Mouse (Mus musculus): ENCODE data around the gene Larp7. TPM values are rescaled to one million over a fixed set of nuclear protein-coding genes. Genes with fewer than 3 reads are reported as not detected.

Larp7 gene
- polyA plus RNA-seq (2015; fragmentation: Nextera tagmentation; extraction: Ambion mirVana), result 33.9 and 37.9 TPM in 2 replicates

DNA sequence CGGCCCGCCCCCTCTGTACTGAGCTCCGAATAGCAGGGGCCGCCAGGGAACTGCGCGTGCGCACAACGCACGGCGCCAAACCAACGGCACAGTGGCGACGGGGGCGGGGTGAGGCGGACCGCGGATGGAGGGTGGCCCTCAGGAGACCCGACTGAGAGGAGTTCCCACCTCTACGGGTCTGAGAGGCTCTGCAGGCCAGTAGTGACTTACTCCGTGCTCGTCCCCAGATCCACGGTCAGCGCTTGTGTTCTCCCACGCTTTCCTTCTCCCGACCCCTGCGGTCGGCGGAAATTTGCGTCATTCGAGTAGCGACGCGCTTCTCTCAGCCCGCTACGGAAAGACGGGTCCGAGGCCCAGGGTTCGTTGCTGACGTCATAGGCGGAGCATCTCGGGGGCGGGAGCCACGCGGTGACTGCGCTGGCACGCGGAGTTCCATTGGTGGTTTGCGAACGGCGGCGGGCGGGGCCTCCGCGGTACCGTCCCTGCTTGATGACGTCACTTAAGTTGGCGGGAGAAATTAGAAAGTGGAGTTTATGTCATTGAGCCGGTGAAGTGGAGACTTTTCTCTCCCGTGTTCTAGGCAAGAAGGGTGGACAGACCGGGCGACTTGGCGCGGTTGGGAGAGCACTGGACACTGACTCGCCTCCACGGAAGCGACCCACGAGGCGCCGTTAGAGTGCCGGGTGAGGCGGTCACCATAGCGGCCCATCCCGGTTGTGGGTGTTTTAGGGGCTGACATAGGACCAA, at the start of gene Larp7, which contains the start of gene Zgrf1:
Larp7 (minus strand) TSS at position 377 of the 747 bp plus-strand sequence.
Zgrf1 (plus strand) TSS at position 517 of the 747 bp plus-strand sequence.
- H3K4me3 ChIP-seq, result peak within 1 kb of the TSS; percentile 86
- peak within 1 kb of the TSS; percentile 96 for H3K27ac ChIP-seq (replicated peaks)
- under 1% methylated on average over 73 of the region's 73 CpGs for WGBS
- H3K4me2 ChIP-seq (replicated peaks), result peak within 1 kb of the TSS; percentile 75
- H3K9me3 ChIP-seq, result no peaks in the 10 kb centered on the region
- H3K4me1 ChIP-seq, result peaks cover 23% of the 10 kb centered on the region
- H3K36me3 ChIP-seq, result no peaks in the 10 kb centered on the region
- H3K9ac ChIP-seq (replicated peaks), result peak within 1 kb of the TSS; percentile 68
- no peaks in the 10 kb centered on the region for H3K27me3 ChIP-seq
- ATAC-seq (replicated peaks), result peak; percentile 99

GRCm38 (mm10) chr3:127597136-127597535, 44.0 kb upstream of the Larp7 start:
- 88% methylated on average over 1 of the region's 1 CpGs for WGBS

GRCm38 (mm10) chr3:127572557-127572956, 19.4 kb upstream of the Larp7 start:
- Histone ChIP-seq H3K27me3 (no peaks in the 10 kb centered on the region), H3K4me3 (no peak overlapping the region), H3K27ac (replicated peaks) (no peak overlapping the region), H3K36me3 (0 out of 2 replicates have a peak, but pooled peaks cover 2% of the 10 kb centered on the region), H3K4me2 (replicated peaks) (no peak overlapping the region), H3K4me1 (no peaks in the 10 kb centered on the region), H3K9me3 (no peaks in the 10 kb centered on the region), H3K9ac (replicated peaks) (no peak overlapping the region)
- WGBS, result 60% methylated on average over 4 of the region's 4 CpGs
- ATAC-seq (replicated peaks), result peak; percentile 81

More at GRCm38 (mm10) chr3:127597136-127597535, 44.0 kb upstream of the Larp7 start:
- Histone ChIP-seq H3K4me2 (replicated peaks) (no peak overlapping the region), H3K27ac (replicated peaks) (no peak overlapping the region), H3K27me3 (no peaks in the 10 kb centered on the region), H3K9ac (replicated peaks) (no peak overlapping the region), H3K4me3 (no peak overlapping the region), H3K4me1 (no peaks in the 10 kb centered on the region), H3K36me3 (peaks cover 4% of the 10 kb centered on the region), H3K9me3 (no peaks in the 10 kb centered on the region)
- ATAC-seq (replicated peaks), result no peak

- H3K9ac ChIP-seq (replicated peaks), result no peak overlapping the region
- H3K9me3 ChIP-seq, result no peaks in the 10 kb centered on the region
- H3K4me2 ChIP-seq (replicated peaks), result no peak overlapping the region
- WGBS, result 77% methylated on average over 3 of the region's 3 CpGs
- no peaks in the 10 kb centered on the region for H3K27me3 ChIP-seq
- peaks cover 13% of the 10 kb centered on the region for H3K36me3 ChIP-seq
- H3K4me3 ChIP-seq, result no peak overlapping the region
- ATAC-seq (replicated peaks), result no peak
- H3K27ac ChIP-seq (replicated peaks), result no peak overlapping the region
- H3K4me1 ChIP-seq, result no peaks in the 10 kb centered on the region
These were observed 12.0 kb upstream of the Larp7 start for GRCm38 (mm10) chr3:127565129-127565528.

DNA sequence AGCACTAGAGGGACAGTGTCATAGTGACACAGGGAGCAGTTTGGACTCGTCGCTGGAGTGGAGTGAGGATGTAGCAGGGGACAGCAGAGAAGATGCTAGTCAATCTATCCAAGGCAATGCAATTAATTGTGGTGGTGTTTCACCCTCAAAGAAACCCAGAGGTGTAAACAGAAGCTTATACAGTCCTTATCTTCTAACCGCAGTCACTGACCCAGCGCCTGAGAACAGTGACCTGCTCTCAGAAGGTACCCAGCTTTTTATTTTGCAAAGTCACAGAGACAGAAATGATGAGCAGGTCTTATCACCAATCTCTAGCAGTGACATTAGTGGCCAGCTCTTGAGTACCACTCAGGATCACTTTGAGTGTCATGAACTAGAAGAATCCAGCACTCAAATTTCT, 9.8 kb upstream of the Larp7 start:
- 96% methylated on average over 4 of the region's 4 CpGs for WGBS
- Histone ChIP-seq H3K4me1 (no peaks in the 10 kb centered on the region), H3K27ac (replicated peaks) (no peak overlapping the region), H3K9ac (replicated peaks) (no peak overlapping the region), H3K4me3 (no peak overlapping the region), H3K27me3 (no peaks in the 10 kb centered on the region), H3K4me2 (replicated peaks) (no peak overlapping the region), H3K36me3 (peaks cover 13% of the 10 kb centered on the region), H3K9me3 (no peaks in the 10 kb centered on the region)
- ATAC-seq (replicated peaks), result no peak

- H3K4me3 ChIP-seq, result no peak overlapping the region
- H3K9me3 ChIP-seq, result no peaks in the 10 kb centered on the region
- no peak overlapping the region for H3K9ac ChIP-seq (replicated peaks)
- ATAC-seq (replicated peaks), result no peak
- H3K36me3 ChIP-seq, result peaks cover 7% of the 10 kb centered on the region
- H3K4me2 ChIP-seq (replicated peaks), result no peak overlapping the region
- H3K27me3 ChIP-seq, result no peaks in the 10 kb centered on the region
- no peak overlapping the region for H3K27ac ChIP-seq (replicated peaks)
- peaks cover 13% of the 10 kb centered on the region for H3K4me1 ChIP-seq
These were observed 5.1 kb upstream of the Larp7 start for GRCm38 (mm10) chr3:127558201-127558600.

DNA sequence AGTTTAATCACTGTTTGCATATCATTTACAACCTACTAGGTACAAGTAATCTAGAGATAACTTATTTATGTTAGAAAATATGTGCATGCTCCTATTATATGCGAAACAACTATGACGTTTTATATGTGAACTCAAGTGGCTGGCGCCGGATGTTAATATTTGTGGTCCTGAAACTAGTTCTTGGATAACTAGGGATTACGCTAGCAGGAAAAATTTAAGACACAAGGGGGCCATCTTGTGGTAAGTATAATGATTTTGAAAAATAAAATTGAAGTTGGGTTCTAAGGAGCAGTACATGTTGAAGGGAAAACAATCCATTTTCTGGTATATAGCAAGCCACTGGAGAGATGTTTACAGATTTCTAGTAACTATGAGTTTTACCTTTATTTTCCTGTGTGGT, 1.6 kb upstream of the Larp7 start:
- peak overlapping the region; percentile 86; the same call in 1 of the 2 replicates for H3K4me3 ChIP-seq
- no peaks in the 10 kb centered on the region for H3K27me3 ChIP-seq
- no peak overlapping the region for H3K9ac ChIP-seq (replicated peaks)
- no peaks in the 10 kb centered on the region for H3K9me3 ChIP-seq
- H3K4me2 ChIP-seq (replicated peaks), result peak overlapping the region; percentile 75
- 50% methylated on average over 5 of the region's 5 CpGs for WGBS
- H3K4me1 ChIP-seq, result peaks cover 23% of the 10 kb centered on the region
- no peak for ATAC-seq (replicated peaks)
- no peaks in the 10 kb centered on the region for H3K36me3 ChIP-seq
- no peak overlapping the region for H3K27ac ChIP-seq (replicated peaks)

- Histone ChIP-seq H3K4me1 (peaks cover 23% of the 10 kb centered on the region), H3K27ac (replicated peaks) (no peak overlapping the region), H3K27me3 (no peaks in the 10 kb centered on the region), H3K9ac (replicated peaks) (peak overlapping the region; percentile 39), H3K4me3 (peak overlapping the region; percentile 86), H3K9me3 (no peaks in the 10 kb centered on the region), H3K4me2 (replicated peaks) (peak overlapping the region; percentile 75), H3K36me3 (no peaks in the 10 kb centered on the region)
- under 1% methylated on average over 4 of the region's 4 CpGs for WGBS
- no peak for ATAC-seq (replicated peaks)
These were observed 533 bp upstream of the Larp7 start for GRCm38 (mm10) chr3:127553720-127554043.

DNA sequence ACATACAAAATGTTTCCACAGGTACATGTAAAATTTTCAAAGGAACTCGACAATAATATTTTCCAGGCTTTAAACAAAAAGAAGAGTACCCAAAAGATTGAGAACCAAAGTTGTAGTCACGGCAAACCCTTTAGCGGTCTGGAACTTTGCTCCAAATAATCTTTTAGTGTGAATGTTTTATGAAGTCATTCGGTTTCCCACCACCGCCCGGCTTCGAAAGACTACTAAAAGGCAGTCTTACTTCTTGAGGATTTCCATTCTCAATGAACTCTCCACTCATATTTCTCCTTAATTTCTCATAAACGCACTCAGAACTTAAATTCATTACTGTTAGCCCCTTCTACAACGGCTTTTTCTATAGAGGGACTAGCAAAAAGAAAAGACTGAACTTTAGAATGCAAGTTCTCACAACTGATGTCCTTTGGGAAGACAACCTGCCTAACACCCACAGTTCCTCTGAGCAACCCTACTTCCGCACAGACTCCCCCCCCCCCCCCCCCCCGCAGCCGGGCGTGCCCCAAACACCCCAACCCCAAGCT, 646 bp downstream of the Larp7 start:
- Histone ChIP-seq H3K27me3 (no peaks in the 10 kb centered on the region), H3K27ac (replicated peaks) (peak overlapping the region; percentile 96), H3K36me3 (no peaks in the 10 kb centered on the region), H3K4me1 (peaks cover 23% of the 10 kb centered on the region), H3K4me3 (peak overlapping the region; percentile 86), H3K9ac (replicated peaks) (peak overlapping the region; percentile 68), H3K9me3 (no peaks in the 10 kb centered on the region), H3K4me2 (replicated peaks) (peak overlapping the region; percentile 52)
- ATAC-seq (replicated peaks), result no peak
- 6% methylated on average over 12 of the region's 13 CpGs for WGBS

- Histone ChIP-seq H3K4me1 (peaks cover 10% of the 10 kb centered on the region; the same call in 1 of the 2 replicates), H3K9me3 (no peaks in the 10 kb centered on the region), H3K27ac (replicated peaks) (no peak overlapping the region), H3K27me3 (no peaks in the 10 kb centered on the region), H3K9ac (replicated peaks) (no peak overlapping the region), H3K4me2 (replicated peaks) (no peak overlapping the region), H3K36me3 (peaks cover 23% of the 10 kb centered on the region), H3K4me3 (no peak overlapping the region)
- ATAC-seq (replicated peaks), result no peak
- WGBS, result 36% methylated on average over 5 of the region's 5 CpGs
These were observed 5.3 kb downstream of the Larp7 start for GRCm38 (mm10) chr3:127547882-127548281.

DNA sequence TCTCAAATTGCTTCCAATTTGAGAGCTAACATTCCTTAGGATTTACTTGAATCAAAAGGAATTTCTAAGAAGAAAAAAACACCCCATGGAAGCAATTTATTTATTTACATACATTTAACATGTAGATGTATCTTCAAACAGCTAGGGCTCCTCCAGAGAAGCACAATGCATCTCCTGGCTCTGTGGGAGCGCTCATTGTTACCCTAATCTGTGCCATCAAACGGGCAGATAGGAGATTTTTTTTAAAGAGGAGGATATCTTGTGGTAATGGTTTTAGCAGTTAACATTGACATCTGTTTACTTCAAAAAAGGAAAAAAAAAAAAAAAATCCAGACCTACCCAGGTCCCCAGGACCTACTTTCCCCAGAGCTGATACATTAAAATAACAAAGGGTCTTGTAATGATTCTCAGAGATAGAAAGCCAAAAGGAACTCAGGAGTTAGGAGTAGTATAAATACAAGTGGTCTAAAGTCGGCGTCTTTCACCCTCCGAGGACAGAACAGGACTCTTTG, 8.5 kb downstream of the Larp7 start:
- no peaks in the 10 kb centered on the region for H3K9me3 ChIP-seq

GRCm38 (mm10) chr3:127543976-127544375, 9.2 kb downstream of the Larp7 start:
- no peak for ATAC-seq (replicated peaks)
- Histone ChIP-seq H3K36me3 (peaks cover 28% of the 10 kb centered on the region), H3K27ac (replicated peaks) (no peak overlapping the region), H3K4me3 (no peak overlapping the region), H3K4me2 (replicated peaks) (no peak overlapping the region), H3K9me3 (no peaks in the 10 kb centered on the region), H3K27me3 (no peaks in the 10 kb centered on the region), H3K9ac (replicated peaks) (no peak overlapping the region), H3K4me1 (no peaks in the 10 kb centered on the region)
- WGBS, result 73% methylated on average over 4 of the region's 4 CpGs

More for the DNA sequence above, 8.5 kb downstream of the Larp7 start:
- 25% methylated on average over 5 of the region's 5 CpGs for WGBS
- H3K9ac ChIP-seq (replicated peaks), result no peak overlapping the region
- H3K36me3 ChIP-seq, result peaks cover 28% of the 10 kb centered on the region
- no peak for ATAC-seq (replicated peaks)
- H3K4me1 ChIP-seq, result no peaks in the 10 kb centered on the region
- H3K27ac ChIP-seq (replicated peaks), result no peak overlapping the region
- no peak overlapping the region for H3K4me3 ChIP-seq
- no peaks in the 10 kb centered on the region for H3K27me3 ChIP-seq
- H3K4me2 ChIP-seq (replicated peaks), result no peak overlapping the region

All from forebrain, embryonic 15.5 days (tissue).